Mouse (Mus musculus): ENCODE data around the gene Hist1h2bc.

- TF ChIP-seq CTCF (IDR thresholded peaks at IDR 0.05; ENCODE audit: low read depth) = no peak
- no peak for TF ChIP-seq EP300 (IDR thresholded peaks at IDR 0.05; ENCODE audit: low read depth)
Measured at GRCm38 (mm10) chr13:23682623-23682946, 1.4 kb upstream of the Hist1h2bc start.

All from liver, postnatal 0 days (tissue).